Mouse (Mus musculus): Measurements from ENCODE around the gene Hcrt. TPM values are rescaled to one million over a fixed set of nuclear protein-coding genes. Genes with fewer than 3 reads are reported as not detected.

The Hcrt gene
- polyA plus RNA-seq, 1 experiment from 2014 or later: not detected

DNA sequence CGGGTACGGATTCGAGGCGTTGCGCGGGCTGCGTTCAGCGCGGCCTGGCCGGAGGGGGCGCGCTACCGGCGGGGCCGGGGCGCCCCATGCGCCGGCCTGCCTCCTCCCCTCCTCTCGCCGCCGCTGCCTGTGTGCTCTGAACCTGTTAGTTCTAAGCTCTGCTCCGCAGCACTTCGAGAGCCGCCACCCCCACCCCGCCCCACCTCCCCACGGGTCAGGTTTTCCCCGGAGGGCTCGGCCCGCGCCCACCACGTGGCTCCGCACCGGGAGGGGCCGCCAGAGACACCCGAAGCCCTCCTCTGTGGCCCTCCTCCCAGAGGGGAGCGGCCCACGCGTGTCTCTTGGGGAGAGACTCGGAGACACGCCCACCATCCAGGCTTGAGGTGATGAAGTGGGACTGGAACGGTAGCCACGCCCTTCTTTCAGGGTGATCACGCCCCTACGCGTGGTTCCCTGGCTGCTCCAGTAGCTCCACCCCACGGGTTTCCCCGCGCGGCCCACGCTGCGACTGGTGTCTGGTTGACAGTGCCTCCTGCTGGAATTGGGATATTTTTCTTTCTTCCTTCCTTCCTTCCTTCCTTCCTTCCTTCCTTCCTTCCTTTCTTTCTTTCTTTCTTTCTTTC is 3.0 kb downstream of the Hcrt start, which contains the start of gene Kcnh4:
Kcnh4 (minus strand) TSS at position 332 of the 623 bp plus-strand sequence.
- DNase-seq (ENCODE audit: extremely low spot score, low spot score): peak; percentile 30
- Histone ChIP-seq H3K4me3 (peak within 1 kb of the TSS; percentile 60), H3K36me3 (replicated peaks) (no peaks in the 10 kb centered on the region), H3K27ac (peak within 1 kb of the TSS; percentile 73), H3K9me3 (no peaks in the 10 kb centered on the region), H3K4me1 (peaks cover 32% of the 10 kb centered on the region), H3K27me3 (ENCODE audit: poor library complexity, severe bottlenecking) (peaks cover 59% of the 10 kb centered on the region)
- WGBS: under 1% methylated on average over 51 of the region's 51 CpGs

DNA sequence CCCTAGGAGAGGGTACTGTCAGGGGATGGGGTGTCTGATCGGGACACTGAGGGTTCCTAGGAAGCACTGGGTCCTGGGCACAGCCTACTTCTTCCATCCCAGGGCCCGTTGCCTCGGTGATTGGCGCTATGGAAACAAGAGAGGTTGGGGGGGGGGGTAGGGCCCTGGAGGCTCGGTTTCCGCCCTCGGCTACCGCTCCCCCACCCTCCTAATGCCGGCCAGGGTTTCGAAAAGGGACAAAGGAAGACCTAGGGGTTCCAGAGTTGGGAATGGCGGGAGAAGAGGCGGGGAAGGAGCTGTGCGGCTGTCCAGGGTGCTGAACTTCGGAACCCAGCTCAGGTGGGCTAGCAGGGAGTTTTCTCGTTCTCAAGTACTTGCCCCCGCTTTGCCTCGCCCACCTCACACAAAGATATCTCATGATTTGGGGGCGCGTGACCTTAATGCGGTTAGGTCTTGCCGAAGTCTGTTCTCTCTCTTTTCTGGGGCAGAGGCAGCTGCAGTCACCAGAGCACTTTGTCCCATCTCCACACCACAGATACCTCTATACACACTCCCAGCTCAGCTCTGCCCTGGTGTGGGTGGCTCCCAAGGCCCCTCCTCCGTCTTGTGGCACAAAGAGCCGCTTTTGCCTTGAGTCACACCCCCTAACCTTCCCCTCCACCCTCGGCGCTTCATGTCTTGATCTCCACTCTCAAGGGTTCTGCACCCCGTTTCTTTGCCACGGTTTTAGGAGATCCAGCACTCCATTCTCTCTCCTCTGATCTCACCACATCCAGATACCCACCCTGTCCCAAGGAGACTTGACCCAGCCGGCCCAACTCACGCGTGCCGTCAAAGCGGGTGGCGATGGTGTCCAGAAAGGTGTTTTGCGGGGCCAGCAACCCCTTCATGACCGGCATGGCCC is 3.8 kb downstream of the Hcrt start:
- no peaks in the 10 kb centered on the region for H3K9me3 ChIP-seq
- peaks cover 32% of the 10 kb centered on the region for H3K4me1 ChIP-seq
- WGBS: under 1% methylated on average over 35 of the region's 35 CpGs
- H3K4me3 ChIP-seq: peak overlapping the region; percentile 60
- peak; percentile 78 for DNase-seq (ENCODE audit: extremely low spot score, low spot score)
- peaks cover 59% of the 10 kb centered on the region for H3K27me3 ChIP-seq (ENCODE audit: poor library complexity, severe bottlenecking)
- peak overlapping the region; percentile 73 for H3K27ac ChIP-seq
- H3K36me3 ChIP-seq (replicated peaks): no peaks in the 10 kb centered on the region

DNA sequence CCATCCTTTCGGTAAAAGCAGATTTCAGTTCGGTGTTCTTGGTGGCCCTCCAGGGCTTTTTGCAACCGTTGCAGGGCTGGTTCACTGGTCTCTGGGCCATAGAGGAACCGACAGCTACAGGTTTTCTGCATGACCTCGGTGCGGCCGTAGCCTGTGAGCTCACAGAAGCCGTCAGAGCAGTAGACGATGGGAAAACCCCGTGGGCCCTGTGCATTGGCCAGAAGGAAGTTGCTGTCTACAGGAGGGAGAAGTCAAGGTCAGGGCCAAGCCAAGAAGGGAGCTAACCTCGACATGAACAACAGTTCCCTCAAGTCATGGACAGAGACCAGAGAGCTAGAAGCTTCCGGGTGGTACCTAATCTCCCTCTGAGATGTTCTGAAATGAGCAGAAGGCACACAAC is 5.2 kb downstream of the Hcrt start:
- no peaks in the 10 kb centered on the region for H3K9me3 ChIP-seq
- H3K27ac ChIP-seq: no peak overlapping the region
- peaks cover 32% of the 10 kb centered on the region for H3K4me1 ChIP-seq
- H3K27me3 ChIP-seq (ENCODE audit: poor library complexity, severe bottlenecking): peaks cover 50% of the 10 kb centered on the region
- no peaks in the 10 kb centered on the region for H3K36me3 ChIP-seq (replicated peaks)
- 88% methylated on average over 12 of the region's 12 CpGs for WGBS
- DNase-seq (ENCODE audit: extremely low spot score, low spot score): no peak
- no peak overlapping the region for H3K4me3 ChIP-seq

DNA sequence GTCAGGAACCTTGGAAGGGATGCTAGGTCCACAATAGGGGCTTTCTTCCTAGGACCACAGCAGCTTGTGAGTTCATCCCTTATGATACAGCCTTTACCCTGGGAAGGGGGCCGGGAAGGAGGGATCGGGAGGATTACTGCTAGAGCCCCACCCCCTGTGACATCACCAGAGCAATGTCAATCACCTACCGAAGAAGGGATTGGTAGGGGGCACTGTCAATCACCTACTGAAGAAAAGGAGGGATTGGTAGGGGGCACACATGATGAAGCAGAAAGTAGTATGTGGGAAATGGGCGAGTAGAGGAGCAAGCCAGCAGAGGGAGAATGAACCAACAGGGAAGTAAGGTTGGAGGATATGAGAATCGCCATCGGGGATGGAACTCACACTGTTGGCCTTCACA is 6.3 kb downstream of the Hcrt start:
- H3K4me1 ChIP-seq: peaks cover 27% of the 10 kb centered on the region
- H3K4me3 ChIP-seq: no peak overlapping the region
- WGBS: 79% methylated on average over 6 of the region's 6 CpGs
- no peak overlapping the region for H3K27ac ChIP-seq
- no peaks in the 10 kb centered on the region for H3K36me3 ChIP-seq (replicated peaks)
- H3K27me3 ChIP-seq (ENCODE audit: poor library complexity, severe bottlenecking): peaks cover 46% of the 10 kb centered on the region
- H3K9me3 ChIP-seq: no peaks in the 10 kb centered on the region
- no peak for DNase-seq (ENCODE audit: extremely low spot score, low spot score)

DNA sequence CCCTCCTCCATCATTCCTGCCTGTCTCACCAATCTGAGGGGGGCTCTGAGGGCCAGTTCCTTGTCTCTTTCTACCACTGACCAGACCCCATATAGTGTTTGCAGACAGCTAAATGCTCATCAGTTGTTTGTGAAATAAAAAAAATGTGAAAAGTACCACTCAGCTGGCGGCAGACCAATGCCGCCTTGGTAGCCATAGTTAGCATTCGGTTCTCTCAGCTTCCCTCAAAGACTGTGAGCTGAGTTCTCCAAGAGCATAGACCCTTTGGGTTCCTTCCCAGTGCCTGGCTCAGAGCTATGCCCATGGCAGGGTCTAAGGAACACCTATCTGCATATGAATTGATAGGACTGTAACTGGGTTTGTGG is 8.1 kb downstream of the Hcrt start:
- WGBS: 90% methylated on average over 3 of the region's 3 CpGs
- peaks cover 44% of the 10 kb centered on the region for H3K27me3 ChIP-seq (ENCODE audit: poor library complexity, severe bottlenecking)
- no peak overlapping the region for H3K4me3 ChIP-seq
- no peaks in the 10 kb centered on the region for H3K9me3 ChIP-seq
- no peak overlapping the region for H3K27ac ChIP-seq
- H3K36me3 ChIP-seq (replicated peaks): no peaks in the 10 kb centered on the region
- no peak for DNase-seq (ENCODE audit: extremely low spot score, low spot score)
- H3K4me1 ChIP-seq: peaks cover 17% of the 10 kb centered on the region

DNA sequence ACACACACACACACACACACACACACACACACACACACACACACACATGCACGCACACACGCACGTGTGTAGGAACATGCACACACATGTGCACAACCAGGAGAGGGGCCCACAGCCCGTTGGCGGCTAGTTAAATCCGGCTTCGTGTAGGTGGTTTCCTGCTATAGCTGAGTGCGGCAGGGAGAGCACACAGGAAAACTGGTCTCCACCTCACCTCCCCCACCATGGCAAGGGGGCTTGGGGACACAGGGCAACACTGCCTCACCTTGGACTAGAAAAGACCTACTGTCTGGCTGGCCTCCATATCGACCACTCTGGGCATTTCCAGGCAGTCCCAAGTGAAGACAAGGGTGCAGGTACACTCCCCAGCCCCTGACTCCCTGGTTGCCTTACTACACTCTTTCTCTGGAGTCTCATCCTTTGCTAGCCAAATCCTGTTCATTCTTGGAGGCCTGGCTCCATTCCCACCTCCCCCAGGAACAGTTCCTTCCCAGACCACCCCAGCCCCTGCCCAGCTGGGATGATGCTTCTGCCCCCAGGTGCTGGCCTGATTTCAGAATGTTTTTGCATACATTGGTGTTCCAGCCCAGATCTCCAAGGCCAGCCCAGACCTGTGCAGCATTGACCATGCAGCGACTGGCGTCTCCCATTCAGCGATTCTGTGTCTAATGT is 8.6 kb downstream of the Hcrt start:
- Histone ChIP-seq H3K36me3 (replicated peaks) (no peaks in the 10 kb centered on the region), H3K9me3 (no peaks in the 10 kb centered on the region), H3K4me1 (peaks cover 12% of the 10 kb centered on the region), H3K27ac (no peak overlapping the region), H3K4me3 (no peak overlapping the region), H3K27me3 (ENCODE audit: poor library complexity, severe bottlenecking) (peaks cover 44% of the 10 kb centered on the region)
- WGBS: 90% methylated on average over 12 of the region's 12 CpGs
- no peak for DNase-seq (ENCODE audit: extremely low spot score, low spot score)

DNA sequence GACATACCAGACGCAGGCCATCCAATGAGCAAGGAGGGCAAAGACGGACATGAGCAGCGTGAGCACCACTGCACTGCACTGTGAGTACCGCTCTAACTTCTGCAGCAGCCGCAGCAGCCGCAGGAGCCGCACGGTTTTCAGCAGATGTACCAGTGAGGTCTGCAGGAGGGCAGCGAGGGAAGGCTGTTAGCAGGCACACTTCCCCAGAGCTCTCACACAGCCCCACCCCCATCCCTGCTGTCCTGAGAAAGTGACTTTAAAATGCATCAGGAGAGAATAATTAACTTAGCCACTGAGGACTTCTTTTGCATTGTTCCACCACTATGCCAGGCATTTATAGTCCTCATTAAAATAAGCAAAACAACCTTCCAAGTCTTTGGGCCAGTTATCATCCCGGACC is 10.4 kb downstream of the Hcrt start:
- 46% methylated on average over 10 of the region's 10 CpGs for WGBS
- H3K27me3 ChIP-seq (ENCODE audit: poor library complexity, severe bottlenecking): peaks cover 32% of the 10 kb centered on the region
- no peak overlapping the region for H3K4me3 ChIP-seq

DNA sequence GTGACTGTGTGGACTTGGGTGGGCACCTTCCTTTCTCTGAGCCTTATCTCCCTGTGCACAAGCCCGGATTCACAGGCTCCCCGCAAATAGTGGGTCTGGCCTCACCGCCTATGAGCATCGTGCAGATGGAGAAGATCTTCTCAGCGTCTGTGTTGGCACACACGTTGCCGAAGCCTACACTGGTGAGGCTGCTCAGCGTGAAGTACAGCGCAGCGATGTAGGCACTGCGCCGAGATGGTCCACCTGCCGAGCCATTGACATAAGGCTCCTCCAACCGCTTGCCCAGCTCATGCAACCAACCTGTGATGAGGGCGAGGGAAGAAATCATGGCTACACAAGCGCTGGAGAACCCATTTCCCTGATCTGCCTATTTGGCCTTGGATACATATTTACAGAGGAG is 12.6 kb downstream of the Hcrt start:
- Histone ChIP-seq H3K4me1 (peaks cover 9% of the 10 kb centered on the region), H3K9me3 (no peaks in the 10 kb centered on the region), H3K27ac (no peak overlapping the region), H3K4me3 (no peak overlapping the region), H3K27me3 (ENCODE audit: poor library complexity, severe bottlenecking) (peaks cover 29% of the 10 kb centered on the region), H3K36me3 (replicated peaks) (no peaks in the 10 kb centered on the region)
- 90% methylated on average over 16 of the region's 16 CpGs for WGBS
- no peak for DNase-seq (ENCODE audit: extremely low spot score, low spot score)

More for the DNA sequence above, 10.4 kb downstream of the Hcrt start:
- no peak for DNase-seq (ENCODE audit: extremely low spot score, low spot score)
- Histone ChIP-seq H3K36me3 (replicated peaks) (no peaks in the 10 kb centered on the region), H3K27ac (no peak overlapping the region), H3K4me1 (peaks cover 4% of the 10 kb centered on the region; the same call in 1 of the 2 replicates), H3K9me3 (no peaks in the 10 kb centered on the region)

DNA sequence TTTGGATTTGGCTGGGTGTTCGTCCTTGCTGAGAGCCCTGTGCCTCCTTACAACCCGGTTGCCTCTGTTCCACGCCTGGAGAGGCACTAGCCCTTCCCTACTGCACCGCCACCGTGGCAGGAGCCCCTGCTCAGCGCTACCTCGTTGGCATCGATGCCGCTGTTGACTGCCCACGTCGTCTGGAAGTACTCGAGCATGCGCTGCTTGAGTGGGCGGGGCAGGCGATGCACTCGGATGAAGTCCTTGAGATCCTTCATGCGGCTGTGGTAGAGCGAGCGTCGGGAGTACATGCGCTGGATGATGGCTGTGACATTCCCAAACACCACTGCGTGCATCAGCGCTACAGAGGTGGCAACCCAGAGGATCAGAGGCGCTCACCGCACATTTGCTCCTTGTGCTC is 13.3 kb downstream of the Hcrt start:
- H3K27ac ChIP-seq: no peak overlapping the region
- H3K4me3 ChIP-seq: no peak overlapping the region
- WGBS: 56% methylated on average over 25 of the region's 25 CpGs
- H3K36me3 ChIP-seq (replicated peaks): no peaks in the 10 kb centered on the region
- H3K9me3 ChIP-seq: no peaks in the 10 kb centered on the region
- H3K4me1 ChIP-seq: peaks cover 9% of the 10 kb centered on the region
- peaks cover 29% of the 10 kb centered on the region for H3K27me3 ChIP-seq (ENCODE audit: poor library complexity, severe bottlenecking)
- DNase-seq (ENCODE audit: extremely low spot score, low spot score): no peak

DNA sequence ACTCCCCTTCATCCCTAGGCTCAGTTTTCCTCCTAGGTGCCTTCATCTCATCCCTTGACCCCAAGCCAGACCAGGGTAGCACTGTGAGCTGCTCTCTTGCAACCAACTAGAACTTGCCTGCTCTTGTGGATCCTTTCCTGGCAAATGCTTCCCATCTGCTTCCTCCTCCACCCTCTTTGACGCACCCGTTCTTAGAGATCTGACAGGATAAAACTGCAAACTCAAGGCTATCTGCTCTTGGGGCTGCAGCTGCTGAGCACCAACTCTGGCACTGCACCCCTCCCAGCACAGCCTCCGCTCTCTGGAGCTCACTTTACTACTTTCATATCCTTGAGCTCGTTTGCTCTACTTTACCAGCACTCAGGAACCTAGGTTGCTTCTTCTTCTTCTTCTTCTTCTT is 14.1 kb downstream of the Hcrt start:
- no peak for DNase-seq (ENCODE audit: extremely low spot score, low spot score)
- Histone ChIP-seq H3K27me3 (ENCODE audit: poor library complexity, severe bottlenecking) (peaks cover 29% of the 10 kb centered on the region), H3K27ac (no peak overlapping the region), H3K9me3 (no peaks in the 10 kb centered on the region), H3K36me3 (replicated peaks) (no peaks in the 10 kb centered on the region), H3K4me3 (no peak overlapping the region), H3K4me1 (peaks cover 9% of the 10 kb centered on the region)
- WGBS: 90% methylated on average over 4 of the region's 4 CpGs

DNA sequence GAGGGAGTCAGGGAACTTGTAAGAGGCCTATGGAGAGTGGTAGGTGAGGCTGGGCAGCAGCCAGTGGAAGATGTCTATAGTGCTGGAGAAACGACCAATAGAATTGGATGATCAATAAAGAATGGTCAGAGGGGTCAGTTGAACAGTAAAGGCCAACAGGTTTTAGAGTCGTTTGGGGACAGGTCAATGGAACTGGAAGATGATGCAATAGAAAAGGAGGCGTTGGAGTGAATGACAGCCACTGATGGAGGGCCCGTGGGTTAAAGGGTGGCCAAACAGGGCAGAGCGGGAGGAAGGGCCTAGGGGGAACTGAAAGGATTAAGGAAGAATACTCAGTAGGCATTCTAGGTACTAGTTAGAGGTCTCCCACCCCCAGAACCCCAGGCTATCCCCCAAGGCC is 15.6 kb downstream of the Hcrt start:
- Histone ChIP-seq H3K36me3 (replicated peaks) (no peaks in the 10 kb centered on the region), H3K9me3 (no peaks in the 10 kb centered on the region)
- 85% methylated on average over 5 of the region's 5 CpGs for whole genome bisulfite sequencing

DNA sequence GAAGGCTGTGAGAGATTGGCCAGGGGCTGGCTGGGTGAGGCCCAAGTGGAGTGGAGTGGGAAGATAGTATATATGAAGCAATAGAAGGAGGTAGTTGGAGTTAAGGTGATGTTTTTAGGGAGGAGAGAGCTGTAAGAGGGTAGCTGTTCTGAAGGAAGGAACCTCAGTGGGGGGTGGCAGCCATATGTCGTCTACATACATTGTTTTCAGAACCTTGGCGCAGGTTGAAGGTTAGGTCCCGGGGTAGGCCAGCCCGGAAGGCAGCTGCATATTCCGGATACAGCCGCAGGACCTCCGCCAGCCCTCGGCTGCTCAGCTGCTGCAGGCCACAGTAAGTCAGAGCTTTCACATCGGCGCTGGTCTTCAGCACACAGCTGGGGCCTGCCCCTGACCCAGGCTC is 16.2 kb downstream of the Hcrt start:
- Histone ChIP-seq H3K27me3 (ENCODE audit: poor library complexity, severe bottlenecking) (peaks cover 25% of the 10 kb centered on the region), H3K36me3 (replicated peaks) (no peaks in the 10 kb centered on the region), H3K27ac (no peak overlapping the region), H3K4me3 (no peak overlapping the region), H3K4me1 (peaks cover 5% of the 10 kb centered on the region), H3K9me3 (no peaks in the 10 kb centered on the region)
- DNase-seq (ENCODE audit: extremely low spot score, low spot score): no peak
- 93% methylated on average over 10 of the region's 10 CpGs for WGBS

More for the DNA sequence above, 15.6 kb downstream of the Hcrt start:
- no peak for DNase-seq (ENCODE audit: extremely low spot score, low spot score)
- no peak overlapping the region for H3K4me3 ChIP-seq
- peaks cover 27% of the 10 kb centered on the region for H3K27me3 ChIP-seq (ENCODE audit: poor library complexity, severe bottlenecking)
- no peak overlapping the region for H3K27ac ChIP-seq
- peaks cover 6% of the 10 kb centered on the region for H3K4me1 ChIP-seq

DNA sequence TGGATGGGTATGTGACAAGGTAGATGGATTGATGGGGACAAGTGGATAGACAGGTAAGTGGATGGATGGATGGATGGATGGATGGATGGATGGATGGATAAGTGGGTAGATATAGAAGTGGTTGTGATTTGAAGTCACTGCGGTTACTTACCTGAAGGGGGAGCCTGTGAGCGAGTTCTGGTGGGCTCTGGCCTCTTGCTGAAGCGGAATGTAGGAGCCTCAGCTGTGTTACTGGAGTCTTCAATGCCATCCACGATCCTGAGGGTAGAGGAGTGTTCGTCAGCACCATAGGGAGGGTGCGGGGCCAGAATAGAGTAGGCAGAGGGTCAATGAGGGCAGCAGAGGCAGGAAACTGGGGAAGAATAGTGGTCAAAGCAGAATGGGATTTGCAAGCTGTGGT is 17.6 kb downstream of the Hcrt start:
- Histone ChIP-seq H3K9me3 (no peaks in the 10 kb centered on the region), H3K27ac (no peak overlapping the region), H3K27me3 (ENCODE audit: poor library complexity, severe bottlenecking) (peaks cover 15% of the 10 kb centered on the region), H3K4me3 (no peak overlapping the region), H3K4me1 (peaks cover 5% of the 10 kb centered on the region), H3K36me3 (replicated peaks) (no peaks in the 10 kb centered on the region)
- DNase-seq (ENCODE audit: extremely low spot score, low spot score): peak; percentile 51
- 15% methylated on average over 6 of the region's 6 CpGs for WGBS
